Mouse (Mus musculus) thymus, postnatal 25 days (tissue): Measurements from ENCODE around the gene Alkbh1.
"Not testable (repeated sequence)": the region's sequence is repeated elsewhere in the genome, so short reads cannot be mapped to it uniquely, and the experiment has no call there.

ENCODE experiments used
- DNase-seq: peaks from one replicate; pipeline ENCODE4 v3.0.0; 2022

The Alkbh1 gene

GRCm38 (mm10) chr12:87443700-87444122, at the start of gene Alkbh1, which contains the start of gene Slirp:
Gene Alkbh1 (minus strand): TSS chr12:87444017.
Gene Slirp (plus strand): TSS chr12:87443896.
- DNase-seq: peak; percentile 84

- DNase-seq: not testable (repeated sequence)
Measured at GRCm38 (mm10) chr12:87488683-87489082, 44.9 kb upstream of the Alkbh1 start.

GRCm38 (mm10) chr12:87482482-87482881, 38.7 kb upstream of the Alkbh1 start:
- DNase-seq: not testable (repeated sequence)

GRCm38 (mm10) chr12:87474756-87475155, 30.9 kb upstream of the Alkbh1 start:
- DNase-seq: no peak

GRCm38 (mm10) chr12:87471964-87472786, 28.4 kb upstream of the Alkbh1 start, which contains the start of gene Snw1:
Gene Snw1 (minus strand): TSS chr12:87472274.
- DNase-seq: peak; percentile 94

- DNase-seq: no peak
Measured at GRCm38 (mm10) chr12:87471421-87471963, 27.7 kb upstream of the Alkbh1 start.

- no peak for DNase-seq
Measured at GRCm38 (mm10) chr12:87470263-87471136, 26.7 kb upstream of the Alkbh1 start.

GRCm38 (mm10) chr12:87464678-87465297, 21.0 kb upstream of the Alkbh1 start:
- no peak for DNase-seq

GRCm38 (mm10) chr12:87449456-87449855, 5.6 kb upstream of the Alkbh1 start:
- DNase-seq: no peak

GRCm38 (mm10) chr12:87444211-87444610, 394 bp upstream of the Alkbh1 start:
- DNase-seq: peak; percentile 2

- DNase-seq: no peak
Measured at GRCm38 (mm10) chr12:87443115-87443699, 610 bp downstream of the Alkbh1 start.

GRCm38 (mm10) chr12:87442177-87443114, 1.4 kb downstream of the Alkbh1 start:
- DNase-seq: peak; percentile 11

GRCm38 (mm10) chr12:87428885-87429284, 14.9 kb downstream of the Alkbh1 start:
- DNase-seq: no peak

- DNase-seq: no peak
Measured at GRCm38 (mm10) chr12:87428295-87428694, 15.5 kb downstream of the Alkbh1 start.

- no peak for DNase-seq
Measured at GRCm38 (mm10) chr12:87426354-87427031, 17.3 kb downstream of the Alkbh1 start.

GRCm38 (mm10) chr12:87424516-87424915, 19.3 kb downstream of the Alkbh1 start:
- no peak for DNase-seq

- DNase-seq: no peak
Measured at GRCm38 (mm10) chr12:87423700-87424099, 20.1 kb downstream of the Alkbh1 start.

GRCm38 (mm10) chr12:87421708-87422507, 21.9 kb downstream of the Alkbh1 start:
- no peak for DNase-seq

- DNase-seq: no peak
Measured at GRCm38 (mm10) chr12:87419974-87420485, 23.8 kb downstream of the Alkbh1 start.
